Mouse (Mus musculus) CH12.LX (cell line): ENCODE data around the gene Melk. TPM values are rescaled to one million over a fixed set of nuclear protein-coding genes. Genes with fewer than 3 reads are reported as not detected.

Experiments used
- DNase-seq: peaks from one replicate; pipeline ENCODE4 v3.0.0-alpha.2; 2013; ENCODE audit errors: extremely low read depth
- H3K27ac ChIP-seq: 2 replicates; pipeline ENCODE4 v1.5.1; 2012; ENCODE audit warnings: low read depth, mild to moderate bottlenecking, control low read depth, moderate library complexity; ENCODE audit not compliant: insufficient read depth
- H3K27me3 ChIP-seq: replicated peaks from 2 replicates; pipeline ENCODE3; 2012; ENCODE audit warnings: inconsistent platforms
- H3K36me3 ChIP-seq, 2 experiments: replicated peaks in 1 of 2; 2 replicates each; pipeline versions ENCODE3 to v1.6.1; 2012; ENCODE audit warnings: inconsistent platforms in 1 of 2, low read length in 1 of 2, mild to moderate bottlenecking in 1 of 2, mixed read lengths in 1 of 2, moderate library complexity in 1 of 2; ENCODE audit not compliant: control insufficient read depth in 1 of 2, insufficient read depth in 1 of 2
- H3K4me1 ChIP-seq, 2 experiments: 2 replicates each; pipeline ENCODE4 v1.6.1; 2012; ENCODE audit warnings: inconsistent platforms in 1 of 2, moderate library complexity in 1 of 2; ENCODE audit not compliant: insufficient read depth in 2 of 2, control insufficient read depth in 1 of 2
- H3K4me2 ChIP-seq: 2 replicates; pipeline ENCODE4 v1.6.1; 2012; ENCODE audit warnings: low read depth, mild to moderate bottlenecking, control low read depth; ENCODE audit not compliant: poor library complexity, insufficient read depth, severe bottlenecking
- H3K4me3 ChIP-seq, 3 experiments: fragments of 150-350 bp in 1 of 3; sonication (generic) in 1 of 3; replicated peaks in 1 of 3; 2 replicates each; pipeline versions ENCODE3 to v1.5.1; 2011 to 2012; ENCODE audit warnings: low read depth in 2 of 3, low read length in 2 of 3, mild to moderate bottlenecking in 2 of 3, moderate library complexity in 2 of 3, control low read depth in 1 of 3, improper control_type of control experiment in 1 of 3, inconsistent platforms in 1 of 3, mixed read lengths in 1 of 3; ENCODE audit not compliant: poor library complexity in 1 of 3
- H3K79me2 ChIP-seq: replicated peaks from 2 replicates; pipeline ENCODE4 v1.6.1; 2012; ENCODE audit warnings: mild to moderate bottlenecking, moderate library complexity; ENCODE audit not compliant: control insufficient read depth, poor library complexity, insufficient read depth, severe bottlenecking; ENCODE audit errors: extremely low read depth
- H3K9ac ChIP-seq: 2 replicates; pipeline ENCODE4 v1.6.1; 2012; ENCODE audit warnings: low read depth, mild to moderate bottlenecking, control low read depth, moderate library complexity; ENCODE audit not compliant: insufficient read depth
- H3K9me3 ChIP-seq: replicated peaks from 2 replicates; pipeline ENCODE3; 2012; ENCODE audit warnings: low read length, inconsistent platforms, mixed read lengths
- CHD1 ChIP-seq: IDR thresholded peaks from 2 replicates; pipeline ENCODE4 v1.6.1; 2012; ENCODE audit warnings: low read depth, low read length, improper control_type of control experiment, inconsistent platforms
- CTCF ChIP-seq, 2 experiments: IDR thresholded peaks in 1 of 2; conservative IDR thresholded peaks in 1 of 2; 2 replicates each; pipeline ENCODE4 v1.5.1; 2011 to 2012; ENCODE audit warnings: low read depth in 2 of 2, low read length in 2 of 2, improper control_type of control experiment in 1 of 2, inconsistent platforms in 1 of 2, mild to moderate bottlenecking in 1 of 2, moderate library complexity in 1 of 2
- ETS1 ChIP-seq: conservative IDR thresholded peaks from 2 replicates; pipeline ENCODE4 v1.6.1; 2012; ENCODE audit warnings: low read depth, mild to moderate bottlenecking, inconsistent platforms, low read length, improper control_type of control experiment, moderate library complexity
- KAT2A ChIP-seq: IDR thresholded peaks from 2 replicates; pipeline ENCODE4 v1.6.1; 2012; ENCODE audit warnings: low read length, improper control_type of control experiment, inconsistent platforms; ENCODE audit not compliant: insufficient replicate concordance
- MAX ChIP-seq: IDR thresholded peaks from 2 replicates; pipeline ENCODE4 v1.6.1; 2011; ENCODE audit warnings: low read length, improper control_type of control experiment
- MEF2A ChIP-seq: IDR thresholded peaks from 2 replicates; pipeline ENCODE4 v1.6.1; 2014; ENCODE audit warnings: low read depth, mild to moderate bottlenecking, inconsistent platforms, low read length, improper control_type of control experiment, borderline replicate concordance
- MXI1 ChIP-seq: IDR thresholded peaks from 2 replicates; pipeline ENCODE4 v1.6.1; 2011; ENCODE audit warnings: mild to moderate bottlenecking, low read depth, low read length, improper control_type of control experiment
- MYC ChIP-seq: IDR thresholded peaks from 2 replicates; pipeline ENCODE4 v1.6.1; 2011; ENCODE audit warnings: low read depth, mild to moderate bottlenecking, improper control_type of control experiment, low read length
- NELFE ChIP-seq: IDR thresholded peaks from 2 replicates; pipeline ENCODE4 v1.6.1; 2011; ENCODE audit warnings: low read depth, low read length, improper control_type of control experiment
- NRF1 ChIP-seq: IDR thresholded peaks from 2 replicates; pipeline ENCODE4 v1.6.1; 2014; ENCODE audit warnings: low read depth, mild to moderate bottlenecking, inconsistent platforms, low read length, improper control_type of control experiment, moderate library complexity
- RAD21 ChIP-seq: IDR thresholded peaks from 2 replicates; pipeline ENCODE4 v1.6.1; 2011; ENCODE audit warnings: low read depth, mild to moderate bottlenecking, low read length, improper control_type of control experiment, moderate library complexity
- SMC3 ChIP-seq: IDR thresholded peaks from 2 replicates; pipeline ENCODE4 v1.6.1; 2011; ENCODE audit warnings: low read depth, low read length, improper control_type of control experiment
- TCF12 ChIP-seq: IDR thresholded peaks from 2 replicates; pipeline ENCODE4 v1.6.1; 2014; ENCODE audit warnings: low read depth, mild to moderate bottlenecking, inconsistent platforms, low read length, improper control_type of control experiment
- UBTF ChIP-seq: IDR thresholded peaks from 2 replicates; pipeline ENCODE4 v1.6.1; 2012; ENCODE audit warnings: low read depth, mild to moderate bottlenecking, inconsistent platforms, low read length, improper control_type of control experiment, moderate library complexity
- USF2 ChIP-seq: conservative IDR thresholded peaks from 2 replicates; pipeline ENCODE4 v1.6.1; 2011; ENCODE audit warnings: low read depth, low read length, improper control_type of control experiment
- ZKSCAN1 ChIP-seq: IDR thresholded peaks from 2 replicates; pipeline ENCODE4 v1.6.1; 2012; ENCODE audit warnings: low read depth, inconsistent platforms, low read length, improper control_type of control experiment, borderline replicate concordance
- ZMIZ1 ChIP-seq: IDR thresholded peaks from 2 replicates; pipeline ENCODE4 v1.6.1; 2012; ENCODE audit warnings: low read depth, mild to moderate bottlenecking, inconsistent platforms, low read length, improper control_type of control experiment
- ZNF384 ChIP-seq: IDR thresholded peaks from 2 replicates; pipeline ENCODE4 v1.6.1; 2012; ENCODE audit warnings: low read depth, low read length, improper control_type of control experiment, inconsistent platforms
- dilution Hi-C: fragments of 300-500 bp; cut with MboI; formaldehyde crosslinking; loops from 2 replicates; pipeline ENCODE4 v1.14.3; 2020; ENCODE audit warnings: low sequenced_read_pairs; ENCODE audit not compliant: extremely low pct_unique_long_range_greater_than_20kb, extremely low pct_ligation_motif_present
- in situ Hi-C: fragments of 300-500 bp; cut with MboI; formaldehyde crosslinking; loops from 3 replicates; pipeline ENCODE4 v1.14.3; 2019; ENCODE audit warnings: low sequenced_read_pairs, low pct_ligation_motif_present, low pct_unique_long_range_greater_than_20kb, mixed read lengths
- polyA plus RNA-seq: library from polyadenylated mRNA; unstranded; fragments of >175 nt; gene quantifications from 2 replicates; pipeline ENCODE4 v1.2.1, GENCODE M21; 2012; ENCODE audit warnings: low read depth; ENCODE audit not compliant: insufficient read length
- total RNA-seq, 2 experiments: library from RNA; depleted of rRNA; stranded (reverse); fragments of 300-350 nt in 1 of 2; fragments of >200 nt in 1 of 2; gene quantifications; 2 replicates each; pipeline ENCODE4 v1.2.3; 2012 to 2014

Melk gene
- total and polyA plus RNA-seq, 3 experiments: 25.0 to 47.4 (median 44.9) TPM

GRCm38 (mm10) chr4:44392231-44393216, 91.8 kb downstream of the Melk start:
- H3K9me3 ChIP-seq: peaks cover 4% of the 10 kb centered on the region
- H3K27me3 ChIP-seq: no peaks in the 10 kb centered on the region
- no peak overlapping the region for H3K4me3 ChIP-seq
- TF ChIP-seq NELFE (no peak), MXI1 (no peak), ZNF384 (no peak), SMC3 (no peak), UBTF (no peak), CTCF (conservative IDR thresholded peaks at IDR 0.05 in 1 of 2, IDR thresholded peaks at IDR 0.05 in 1 of 2; ENCODE audit: low read depth in 2 of 2, low read length in 2 of 2) (no peak), KAT2A (no peak), MYC (no peak), USF2 (no peak), MEF2A (no peak), NRF1 (no peak), ZKSCAN1 (no peak), CHD1 (no peak), TCF12 (no peak), ETS1 (no peak), MAX (no peak)
- in situ Hi-C loops: no loop called here
- H3K4me2 ChIP-seq: no peak overlapping the region
- H3K9ac ChIP-seq: no peak overlapping the region
- no peak overlapping the region for H3K27ac ChIP-seq
- no peaks in the 10 kb centered on the region; a peak in 1 of 4 replicates for H3K4me1 ChIP-seq
- no peaks in the 10 kb centered on the region for H3K36me3 ChIP-seq
- dilution Hi-C loops: no loop called here
- no peaks in the 10 kb centered on the region for H3K79me2 ChIP-seq
- no peak for DNase-seq

GRCm38 (mm10) chr4:44402607-44403006, 101.9 kb downstream of the Melk start:
- Histone ChIP-seq H3K36me3 (no peaks in the 10 kb centered on the region), H3K4me3 (no peak overlapping the region), H3K27me3 (peaks cover 3% of the 10 kb centered on the region), H3K4me1 (no peaks in the 10 kb centered on the region), H3K9me3 (no peaks in the 10 kb centered on the region), H3K9ac (no peak overlapping the region), H3K79me2 (no peaks in the 10 kb centered on the region), H3K4me2 (no peak overlapping the region), H3K27ac (no peak overlapping the region)
- dilution Hi-C loops: no loop called here
- no peak for TF ChIP-seq ZMIZ1
- peak; percentile 30 for TF ChIP-seq RAD21
- TF ChIP-seq CTCF (conservative IDR thresholded peaks at IDR 0.05 in 1 of 2, IDR thresholded peaks at IDR 0.05 in 1 of 2; ENCODE audit: low read depth in 2 of 2, low read length in 2 of 2): peak; percentile 62 to 70
- in situ Hi-C loops: no loop called here
- DNase-seq: peak; percentile 23
